Mouse (Mus musculus): ENCODE data around the gene Gpcpd1. TPM values are rescaled to one million over a fixed set of nuclear protein-coding genes. Genes with fewer than 3 reads are reported as not detected.

The Gpcpd1 gene
- total and polyA plus RNA-seq, 2 experiments from 2014 or later = 37.5 to 67.9 TPM

- TF ChIP-seq EP300 (IDR thresholded peaks at IDR 0.05; ENCODE audit: low read depth) = no peak
- TF ChIP-seq CTCF (IDR thresholded peaks at IDR 0.05; ENCODE audit: low read depth) = no peak
- Histone ChIP-seq H3K27me3 (ENCODE audit: control insufficient read depth, insufficient read depth, low read length) (no peaks in the 10 kb centered on the region), H3K9me3 (replicated peaks; ENCODE audit: control insufficient read depth, low read length) (no peaks in the 10 kb centered on the region), H3K27ac (ENCODE audit: low read depth) (peak overlapping the region; percentile 97), H3K4me1 (ENCODE audit: control insufficient read depth, insufficient read depth) (peaks cover 31% of the 10 kb centered on the region), H3K36me3 (replicated peaks; ENCODE audit: control insufficient read depth, insufficient read depth, low read length) (no peaks in the 10 kb centered on the region), H3K9ac (replicated peaks; ENCODE audit: low read depth, low read length) (peak overlapping the region; percentile 93), H3K4me3 (ENCODE audit: low read depth, low read length) (peak overlapping the region; percentile 67), H3K4me2 (ENCODE audit: low read depth, low read length) (peak overlapping the region; percentile 77)
- ATAC-seq (ENCODE audit: insufficient read depth, low read depth) (peak; percentile 57), DNase-seq (ENCODE audit: low spot score) (peak; percentile 41)
- under 1% methylated on average over 39 of the region's 41 CpGs for WGBS
Measured at GRCm38 (mm10) chr2:132577431-132577981, 10.0 kb downstream of the Gpcpd1 start.

- H3K9me3 ChIP-seq (replicated peaks; ENCODE audit: control insufficient read depth, low read length) = no peaks in the 10 kb centered on the region
- no peak for TF ChIP-seq CTCF (IDR thresholded peaks at IDR 0.05; ENCODE audit: low read depth)
- no peak for TF ChIP-seq EP300 (IDR thresholded peaks at IDR 0.05; ENCODE audit: low read depth)
- H3K27ac ChIP-seq (ENCODE audit: low read depth) = peak overlapping the region; percentile 97
- no peaks in the 10 kb centered on the region for H3K27me3 ChIP-seq (ENCODE audit: control insufficient read depth, insufficient read depth, low read length)
- peaks cover 2% of the 10 kb centered on the region; the same call in 1 of the 2 replicates for H3K36me3 ChIP-seq (replicated peaks; ENCODE audit: control insufficient read depth, insufficient read depth, low read length)
- WGBS = 34% methylated on average over 3 of the region's 3 CpGs
- H3K4me3 ChIP-seq (ENCODE audit: low read depth, low read length) = peak overlapping the region; percentile 67
- H3K4me2 ChIP-seq (ENCODE audit: low read depth, low read length) = peak overlapping the region; percentile 77
- DNase-seq (ENCODE audit: low spot score) = no peak
- ATAC-seq (ENCODE audit: insufficient read depth, low read depth) = no peak
- H3K4me1 ChIP-seq (ENCODE audit: control insufficient read depth, insufficient read depth) = peaks cover 23% of the 10 kb centered on the region
- H3K9ac ChIP-seq (replicated peaks; ENCODE audit: low read depth, low read length) = peak overlapping the region; percentile 93
Measured at GRCm38 (mm10) chr2:132576522-132577135, 10.9 kb downstream of the Gpcpd1 start.

GRCm38 (mm10) chr2:132575759-132576439 lies 11.6 kb downstream of the Gpcpd1 start:
- H3K4me1 ChIP-seq (ENCODE audit: control insufficient read depth, insufficient read depth) = peaks cover 21% of the 10 kb centered on the region
- H3K27me3 ChIP-seq (ENCODE audit: control insufficient read depth, insufficient read depth, low read length) = no peaks in the 10 kb centered on the region
- WGBS = 48% methylated on average over 11 of the region's 11 CpGs
- peak overlapping the region; percentile 97 for H3K27ac ChIP-seq (ENCODE audit: low read depth)
- H3K9ac ChIP-seq (replicated peaks; ENCODE audit: low read depth, low read length) = 0 out of 2 replicates have a peak overlapping the region, but pooled peaks have one; percentile 17
- no peaks in the 10 kb centered on the region for H3K9me3 ChIP-seq (replicated peaks; ENCODE audit: control insufficient read depth, low read length)
- H3K4me2 ChIP-seq (ENCODE audit: low read depth, low read length) = peak overlapping the region; percentile 77
- H3K4me3 ChIP-seq (ENCODE audit: low read depth, low read length) = peak overlapping the region; percentile 67
- DNase-seq (ENCODE audit: low spot score) (peak; percentile 62), ATAC-seq (ENCODE audit: insufficient read depth, low read depth) (no peak)
- peaks cover 10% of the 10 kb centered on the region for H3K36me3 ChIP-seq (replicated peaks; ENCODE audit: control insufficient read depth, insufficient read depth, low read length)
- TF ChIP-seq EP300 (IDR thresholded peaks at IDR 0.05; ENCODE audit: low read depth) (no peak), CTCF (IDR thresholded peaks at IDR 0.05; ENCODE audit: low read depth) (peak; percentile 27)

- DNase-seq (ENCODE audit: low spot score) (no peak), ATAC-seq (ENCODE audit: insufficient read depth, low read depth) (no peak)
- Histone ChIP-seq H3K4me2 (ENCODE audit: low read depth, low read length) (peak overlapping the region; percentile 77), H3K4me1 (ENCODE audit: control insufficient read depth, insufficient read depth) (peaks cover 21% of the 10 kb centered on the region), H3K36me3 (replicated peaks; ENCODE audit: control insufficient read depth, insufficient read depth, low read length) (peaks cover 16% of the 10 kb centered on the region), H3K9ac (replicated peaks; ENCODE audit: low read depth, low read length) (0 out of 2 replicates have a peak overlapping the region, but pooled peaks have one; percentile 30), H3K27me3 (ENCODE audit: control insufficient read depth, insufficient read depth, low read length) (no peaks in the 10 kb centered on the region), H3K27ac (ENCODE audit: low read depth) (peak overlapping the region; percentile 97), H3K9me3 (replicated peaks; ENCODE audit: control insufficient read depth, low read length) (no peaks in the 10 kb centered on the region), H3K4me3 (ENCODE audit: low read depth, low read length) (0 out of 2 replicates have a peak overlapping the region, but pooled peaks have one; percentile 10)
- TF ChIP-seq CTCF (IDR thresholded peaks at IDR 0.05; ENCODE audit: low read depth) (no peak), EP300 (IDR thresholded peaks at IDR 0.05; ENCODE audit: low read depth) (no peak)
- WGBS = 49% methylated on average over 3 of the region's 3 CpGs
Measured at GRCm38 (mm10) chr2:132575256-132575655, 12.3 kb downstream of the Gpcpd1 start.

- Histone ChIP-seq H3K36me3 (replicated peaks; ENCODE audit: control insufficient read depth, insufficient read depth, low read length) (peaks cover 28% of the 10 kb centered on the region), H3K9ac (replicated peaks; ENCODE audit: low read depth, low read length) (no peak overlapping the region), H3K4me1 (ENCODE audit: control insufficient read depth, insufficient read depth) (peaks cover 21% of the 10 kb centered on the region), H3K27me3 (ENCODE audit: control insufficient read depth, insufficient read depth, low read length) (no peaks in the 10 kb centered on the region), H3K4me3 (ENCODE audit: low read depth, low read length) (no peak overlapping the region), H3K27ac (ENCODE audit: low read depth) (no peak overlapping the region), H3K9me3 (replicated peaks; ENCODE audit: control insufficient read depth, low read length) (no peaks in the 10 kb centered on the region), H3K4me2 (ENCODE audit: low read depth, low read length) (no peak overlapping the region)
- TF ChIP-seq EP300 (IDR thresholded peaks at IDR 0.05; ENCODE audit: low read depth) (no peak), CTCF (IDR thresholded peaks at IDR 0.05; ENCODE audit: low read depth) (no peak)
- ATAC-seq (ENCODE audit: insufficient read depth, low read depth) (no peak), DNase-seq (ENCODE audit: low spot score) (no peak)
- 60% methylated on average over 2 of the region's 2 CpGs for WGBS
Measured at GRCm38 (mm10) chr2:132573280-132573679, 14.2 kb downstream of the Gpcpd1 start.

All from heart, postnatal 0 days (tissue).